Mouse (Mus musculus) heart, embryonic 12.5 days (tissue): ENCODE results near the gene Fam189a2. TPM values are rescaled to one million over a fixed set of nuclear protein-coding genes. Genes with fewer than 3 reads are reported as not detected.

Experiments
- ATAC-seq: fragments of 200-750 bp; cut with Nextera tagmentation; 2 replicates; pipeline ENCODE4 v1.8.0; 2017; ENCODE audit warnings: moderate TSS enrichment, moderate library complexity; ENCODE audit not compliant: insufficient number of reproducible peaks, low FRiP score
- H3K27ac ChIP-seq: fragments of 300-500 bp; sonication (generic); 2 replicates; pipeline ENCODE4 v1.5.1; 2016; ENCODE audit warnings: mild to moderate bottlenecking, moderate library complexity; ENCODE audit not compliant: poor library complexity, severe bottlenecking
- H3K27me3 ChIP-seq: fragments of 300-500 bp; sonication (generic); replicated peaks from 2 replicates; pipeline ENCODE4 v1.6.1; 2016; ENCODE audit warnings: mild to moderate bottlenecking, moderate library complexity
- H3K36me3 ChIP-seq: fragments of 300-500 bp; sonication (generic); 2 replicates; pipeline ENCODE4 v1.6.1; 2016; ENCODE audit warnings: mild to moderate bottlenecking, moderate library complexity
- H3K4me1 ChIP-seq: fragments of 300-500 bp; sonication (generic); replicated peaks from 2 replicates; pipeline ENCODE4 v1.6.1; 2016; ENCODE audit warnings: mild to moderate bottlenecking
- H3K4me2 ChIP-seq: fragments of 300-500 bp; sonication (generic); 2 replicates; pipeline ENCODE4 v1.6.1; 2016; ENCODE audit warnings: mild to moderate bottlenecking, moderate library complexity
- H3K4me3 ChIP-seq: fragments of 300-500 bp; sonication (generic); 2 replicates; pipeline ENCODE4 v1.5.1; 2016; ENCODE audit warnings: mild to moderate bottlenecking
- H3K9ac ChIP-seq: fragments of 300-500 bp; sonication (generic); 2 replicates; pipeline ENCODE4 v1.6.1; 2016; ENCODE audit warnings: mild to moderate bottlenecking, moderate library complexity
- H3K9me3 ChIP-seq: fragments of 300-500 bp; sonication (generic); replicated peaks from 2 replicates; pipeline ENCODE4 v1.6.1; 2016; ENCODE audit warnings: mild to moderate bottlenecking, moderate library complexity
- WGBS: fragments of 180-500 bp; shearing (Covaris S2); methylation state at CpG from one replicate; pipeline ENCODE4 v1.1.7; 2016; 5-methylcytosine and 5-hydroxymethylcytosine counted together
- polyA plus RNA-seq: library from polyadenylated mRNA; unstranded; fragments of >200 nt; fragmentation: Nextera tagmentation; extraction: Ambion mirVana; gene quantifications from 2 replicates; pipeline ENCODE4 v1.2.1, GENCODE M21; 2016

Fam189a2 gene
- polyA plus RNA-seq, 1 experiment from 2014 or later = 4.8 TPM

- 74% methylated on average over 5 of the region's 5 CpGs for WGBS
- Histone ChIP-seq H3K27ac (no peak overlapping the region), H3K4me2 (no peak overlapping the region), H3K36me3 (peaks cover under 1% of the 10 kb centered on the region; the same call in 1 of the 2 replicates), H3K9me3 (no peaks in the 10 kb centered on the region), H3K4me3 (no peak overlapping the region), H3K27me3 (no peaks in the 10 kb centered on the region), H3K4me1 (peaks cover 48% of the 10 kb centered on the region), H3K9ac (no peak overlapping the region)
- no peak for ATAC-seq
These were observed 4.9 kb downstream of the Fam189a2 start for GRCm38 (mm10) chr19:24025876-24026275.

- Histone ChIP-seq H3K27me3 (no peaks in the 10 kb centered on the region), H3K27ac (peak overlapping the region; percentile 56; the same call in 1 of the 2 replicates), H3K4me3 (no peak overlapping the region), H3K4me1 (peaks cover 48% of the 10 kb centered on the region), H3K9me3 (no peaks in the 10 kb centered on the region), H3K36me3 (peaks cover 4% of the 10 kb centered on the region; the same call in 1 of the 2 replicates), H3K9ac (no peak overlapping the region), H3K4me2 (peak overlapping the region; percentile 10; the same call in 1 of the 2 replicates)
- 52% methylated on average over 1 of the region's 1 CpGs for WGBS
- ATAC-seq = no peak
These were observed 6.2 kb downstream of the Fam189a2 start for GRCm38 (mm10) chr19:24024667-24025066.

GRCm38 (mm10) chr19:24024131-24024530 is 6.7 kb downstream of the Fam189a2 start:
- Histone ChIP-seq H3K9ac (no peak overlapping the region), H3K9me3 (no peaks in the 10 kb centered on the region), H3K4me2 (no peak overlapping the region), H3K27ac (no peak overlapping the region), H3K4me1 (peaks cover 46% of the 10 kb centered on the region), H3K4me3 (no peak overlapping the region), H3K36me3 (peaks cover 4% of the 10 kb centered on the region; the same call in 1 of the 2 replicates), H3K27me3 (no peaks in the 10 kb centered on the region)
- 62% methylated on average over 9 of the region's 9 CpGs for WGBS
- ATAC-seq = no peak

GRCm38 (mm10) chr19:24023351-24023750 is 7.5 kb downstream of the Fam189a2 start:
- no peak for ATAC-seq
- no peak overlapping the region for H3K9ac ChIP-seq
- no peak overlapping the region for H3K4me3 ChIP-seq
- 84% methylated on average over 7 of the region's 7 CpGs for WGBS
- peaks cover 4% of the 10 kb centered on the region; the same call in 1 of the 2 replicates for H3K36me3 ChIP-seq
- H3K27ac ChIP-seq = 0 out of 2 replicates have a peak overlapping the region, but pooled peaks have one; percentile 0
- H3K27me3 ChIP-seq = no peaks in the 10 kb centered on the region
- H3K9me3 ChIP-seq = no peaks in the 10 kb centered on the region
- H3K4me1 ChIP-seq = peaks cover 48% of the 10 kb centered on the region
- H3K4me2 ChIP-seq = no peak overlapping the region

GRCm38 (mm10) chr19:24022771-24023170 is 8.0 kb downstream of the Fam189a2 start:
- 64% methylated on average over 3 of the region's 3 CpGs for WGBS
- H3K36me3 ChIP-seq = peaks cover 4% of the 10 kb centered on the region; the same call in 1 of the 2 replicates
- H3K27ac ChIP-seq = no peak overlapping the region
- ATAC-seq = no peak
- no peak overlapping the region for H3K4me3 ChIP-seq
- no peak overlapping the region for H3K4me2 ChIP-seq
- H3K9me3 ChIP-seq = no peaks in the 10 kb centered on the region
- no peak overlapping the region for H3K9ac ChIP-seq
- H3K4me1 ChIP-seq = peaks cover 48% of the 10 kb centered on the region
- H3K27me3 ChIP-seq = no peaks in the 10 kb centered on the region

GRCm38 (mm10) chr19:24022301-24022700 is 8.5 kb downstream of the Fam189a2 start:
- ATAC-seq = no peak
- H3K9ac ChIP-seq = no peak overlapping the region
- H3K27ac ChIP-seq = no peak overlapping the region
- WGBS = 78% methylated on average over 6 of the region's 6 CpGs
- no peak overlapping the region for H3K4me3 ChIP-seq
- H3K36me3 ChIP-seq = peaks cover 4% of the 10 kb centered on the region; the same call in 1 of the 2 replicates
- H3K9me3 ChIP-seq = no peaks in the 10 kb centered on the region
- H3K4me2 ChIP-seq = no peak overlapping the region
- H3K4me1 ChIP-seq = peaks cover 52% of the 10 kb centered on the region
- no peaks in the 10 kb centered on the region for H3K27me3 ChIP-seq

- ATAC-seq = no peak
- Histone ChIP-seq H3K9ac (no peak overlapping the region), H3K4me1 (peaks cover 53% of the 10 kb centered on the region), H3K4me2 (no peak overlapping the region), H3K36me3 (peaks cover 9% of the 10 kb centered on the region), H3K4me3 (no peak overlapping the region), H3K9me3 (no peaks in the 10 kb centered on the region), H3K27ac (no peak overlapping the region), H3K27me3 (no peaks in the 10 kb centered on the region)
- 79% methylated on average over 3 of the region's 3 CpGs for WGBS
These were observed 10.1 kb downstream of the Fam189a2 start for GRCm38 (mm10) chr19:24020736-24021135.

- Histone ChIP-seq H3K27me3 (no peaks in the 10 kb centered on the region), H3K9ac (no peak overlapping the region)
- 87% methylated on average over 9 of the region's 9 CpGs for WGBS
These were observed 11.2 kb downstream of the Fam189a2 start for GRCm38 (mm10) chr19:24019609-24020008.

GRCm38 (mm10) chr19:24018396-24018795 is 12.4 kb downstream of the Fam189a2 start:
- H3K4me3 ChIP-seq = no peak overlapping the region
- H3K4me2 ChIP-seq = no peak overlapping the region
- H3K4me1 ChIP-seq = peaks cover 55% of the 10 kb centered on the region
- 77% methylated on average over 3 of the region's 3 CpGs for WGBS
- no peaks in the 10 kb centered on the region for H3K27me3 ChIP-seq
- no peak for ATAC-seq
- peaks cover 13% of the 10 kb centered on the region for H3K36me3 ChIP-seq
- H3K9me3 ChIP-seq = no peaks in the 10 kb centered on the region
- no peak overlapping the region for H3K9ac ChIP-seq
- no peak overlapping the region for H3K27ac ChIP-seq

More at GRCm38 (mm10) chr19:24019609-24020008, 11.2 kb downstream of the Fam189a2 start:
- Histone ChIP-seq H3K4me1 (peaks cover 50% of the 10 kb centered on the region), H3K27ac (no peak overlapping the region), H3K4me2 (no peak overlapping the region), H3K9me3 (no peaks in the 10 kb centered on the region), H3K36me3 (peaks cover 13% of the 10 kb centered on the region), H3K4me3 (no peak overlapping the region)
- no peak for ATAC-seq

GRCm38 (mm10) chr19:24017892-24018291 is 12.9 kb downstream of the Fam189a2 start:
- Histone ChIP-seq H3K4me2 (no peak overlapping the region; the same call in 1 of the 2 replicates), H3K9ac (peak overlapping the region; percentile 28), H3K4me1 (peaks cover 50% of the 10 kb centered on the region), H3K4me3 (no peak overlapping the region), H3K27me3 (no peaks in the 10 kb centered on the region), H3K27ac (peak overlapping the region; percentile 84), H3K9me3 (no peaks in the 10 kb centered on the region), H3K36me3 (peaks cover 13% of the 10 kb centered on the region)
- ATAC-seq = no peak
- 58% methylated on average over 3 of the region's 3 CpGs for WGBS

GRCm38 (mm10) chr19:24017427-24017826 is 13.4 kb downstream of the Fam189a2 start:
- Histone ChIP-seq H3K36me3 (peaks cover 14% of the 10 kb centered on the region), H3K27ac (peak overlapping the region; percentile 84), H3K9ac (peak overlapping the region; percentile 28), H3K27me3 (no peaks in the 10 kb centered on the region), H3K4me2 (no peak overlapping the region), H3K4me1 (peaks cover 48% of the 10 kb centered on the region), H3K4me3 (no peak overlapping the region), H3K9me3 (0 out of 2 replicates have a peak, but pooled peaks cover 2% of the 10 kb centered on the region)
- peak; percentile 85 for ATAC-seq
- WGBS = 4% methylated on average over 1 of the region's 1 CpGs
